Mouse (Mus musculus): ENCODE data around the gene Ptprg.
"Not testable (repeated sequence)": the region's sequence is repeated elsewhere in the genome, so short reads cannot be mapped to it uniquely, and the experiment has no call there.

The Ptprg gene

GRCm38 (mm10) chr14:12208554-12208953 is 655.2 kb downstream of the Ptprg start:
- peak; percentile 2 for DNase-seq (ENCODE audit: low spot score)

GRCm38 (mm10) chr14:12218544-12219150 is 665.3 kb downstream of the Ptprg start:
- no peak for DNase-seq (ENCODE audit: low spot score)

DNA sequence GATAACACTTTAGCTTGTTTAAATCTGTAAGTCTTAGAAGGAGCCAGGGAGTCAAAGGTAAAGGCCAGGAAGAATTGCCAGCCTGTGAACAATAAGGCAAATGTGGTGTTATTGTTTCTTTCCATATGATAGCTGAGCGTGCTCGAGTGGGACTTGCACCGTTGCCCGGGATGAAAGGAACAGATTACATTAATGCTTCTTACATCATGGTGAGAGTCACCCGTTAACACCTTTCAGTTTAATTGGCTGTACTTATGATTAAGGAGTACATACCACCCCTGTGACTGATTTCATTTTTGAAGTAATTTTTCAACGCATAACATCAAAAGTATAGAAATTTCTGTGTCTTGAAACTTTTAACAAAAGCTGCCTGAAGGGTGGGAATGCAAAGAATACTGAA is 666.5 kb downstream of the Ptprg start:
- no peak for DNase-seq (ENCODE audit: low spot score)

- no peak for DNase-seq (ENCODE audit: low spot score)
Measured at GRCm38 (mm10) chr14:12220540-12220939, 667.2 kb downstream of the Ptprg start.

GRCm38 (mm10) chr14:12221571-12221970 is 668.2 kb downstream of the Ptprg start:
- no peak for DNase-seq (ENCODE audit: low spot score)

- no peak for DNase-seq (ENCODE audit: low spot score)
Measured at GRCm38 (mm10) chr14:12243726-12244125, 690.4 kb downstream of the Ptprg start.

DNA sequence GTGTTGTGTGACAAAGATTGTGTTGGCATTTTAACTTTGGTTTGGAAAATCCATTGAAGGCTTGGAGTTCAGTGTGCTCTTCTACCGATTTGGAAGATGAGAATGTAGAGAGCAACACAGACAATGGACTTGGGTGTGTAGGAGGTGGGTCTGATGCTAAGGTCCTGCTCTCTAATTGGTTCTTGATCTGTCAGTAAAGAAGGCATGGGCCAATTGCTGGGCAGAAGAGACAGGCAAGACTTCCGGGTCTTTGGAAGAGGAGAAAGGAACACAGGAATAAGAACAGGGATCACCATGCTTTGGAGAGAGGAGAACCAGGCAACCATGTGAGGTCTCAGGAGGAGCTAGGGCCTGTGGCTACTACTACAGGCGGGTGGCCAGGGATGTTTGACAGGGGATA is 722.7 kb downstream of the Ptprg start:
- no peak for DNase-seq (ENCODE audit: low spot score)

GRCm38 (mm10) chr14:12283641-12284040 is 730.3 kb downstream of the Ptprg start, which contains the start of gene Gm49355:
Gene Gm49355, plus strand, starts transcription at chr14:12283976.
- no peak for DNase-seq (ENCODE audit: low spot score)

DNA sequence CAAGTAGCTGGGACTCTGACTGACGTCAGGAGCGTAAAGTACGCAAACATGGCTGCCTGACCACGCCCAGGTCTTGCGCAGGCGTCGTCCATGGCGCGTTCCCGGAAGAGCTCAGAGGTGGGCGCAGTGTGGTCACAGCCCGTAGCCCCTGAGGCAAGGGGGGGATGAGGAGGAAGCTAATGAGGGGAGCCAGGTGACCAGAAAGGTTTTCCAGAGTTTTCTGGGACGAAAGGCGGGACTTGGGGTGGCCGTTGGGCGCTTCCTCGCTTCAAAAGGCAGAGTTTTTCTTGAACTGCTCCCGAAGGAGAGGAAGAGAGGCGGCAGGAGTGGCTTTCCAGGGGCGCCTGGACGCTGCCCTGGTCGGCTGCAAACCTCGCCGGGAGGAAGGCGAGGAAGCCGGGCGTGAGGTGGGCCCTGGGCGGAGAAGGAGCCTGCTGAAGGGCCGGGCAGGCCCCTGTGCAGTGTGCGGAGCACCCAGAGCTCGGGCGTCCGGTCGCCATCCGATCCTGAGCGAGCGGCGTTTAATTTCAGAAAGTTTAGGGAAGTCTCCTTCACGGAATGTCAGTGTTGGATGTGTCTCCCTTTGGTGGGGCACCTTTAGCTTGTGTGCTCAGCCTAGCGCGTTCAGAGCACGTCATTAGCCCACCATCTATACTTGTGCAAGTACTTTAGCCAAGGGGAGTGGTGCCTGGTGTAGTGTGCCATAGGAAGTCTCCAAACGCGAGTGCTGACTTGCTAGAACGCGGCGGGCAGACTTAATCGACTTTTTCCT is 731.0 kb downstream of the Ptprg start, which contains the start of gene 3830406C13Rik:
TSS of gene 3830406C13Rik (plus strand) at position 33 of the 772 bp plus-strand sequence.
- peak; percentile 80 for DNase-seq (ENCODE audit: low spot score)

DNA sequence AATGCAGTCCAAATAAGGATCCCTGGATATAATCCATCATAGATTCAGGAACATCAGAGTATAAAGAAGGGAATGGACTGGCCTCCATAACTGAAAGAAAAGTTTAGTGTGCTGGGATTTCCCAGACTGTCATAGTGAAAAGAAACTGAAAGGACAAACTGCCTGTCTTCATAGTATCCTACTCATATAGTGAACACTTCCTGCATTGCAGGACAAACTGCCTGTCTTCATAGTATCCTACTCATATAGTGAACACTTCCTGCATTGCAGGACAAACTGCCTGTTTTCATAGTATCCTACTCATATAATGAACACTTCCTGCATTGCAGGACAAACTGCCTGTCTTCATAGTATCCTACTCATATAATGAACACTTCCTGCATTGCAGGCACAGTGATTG is 736.4 kb downstream of the Ptprg start:
- not testable (repeated sequence) for DNase-seq (ENCODE audit: low spot score)
